Comparison of ENCODE assay signal across 8 mouse cellular contexts in genomic region chr15:79546410-79547288, GRCm38 (mm10). TPM values are rescaled to one million over a fixed set of nuclear protein-coding genes. Genes with fewer than 3 reads are reported as not detected.
DNase-seq lines count a peak whose midpoint lies in the region; ATAC-seq and TF ChIP-seq lines count a peak whose summit lies in the region.

Gene Ddx17 (minus strand): TSS chr15:79546741.

- TF ChIP-seq CTCF in cortical plate, adult 2 months (IDR thresholded peaks at IDR 0.05; ENCODE audit: extremely low read depth, insufficient read depth, low read length): no peak

- no peaks in the 10 kb centered on the region; the same call in 1 of the 2 replicates for H3K4me1 ChIP-seq in cortical plate, adult 2 months (ENCODE audit: control insufficient read depth, insufficient read depth, low read length)

- DNase-seq in gastrocnemius, postnatal 10 days: peak; percentile 98
- DNase-seq in induced T-regulatory cell, adult 2 months (ENCODE audit: low read depth): peak; percentile 98
- DNase-seq in left cerebral cortex, adult 9 months (ENCODE audit: low spot score in 2 of 2): peak; percentile 92 to 98
- peak; percentile 99 for DNase-seq in right cerebral cortex, postnatal 14 days
- DNase-seq in urinary bladder, postnatal 36 days (ENCODE audit: low spot score in 2 of 2): peak; percentile 99

- peak within 1 kb of the TSS; percentile 99 for H3K27ac ChIP-seq in cortical plate, adult 2 months (ENCODE audit: insufficient read depth, low read length)

- peak; percentile 93 for TF ChIP-seq POLR2A in cortical plate, adult 2 months (IDR thresholded peaks at IDR 0.05; ENCODE audit: extremely low read depth, insufficient read depth, low read length)

- ATAC-seq in activated CD4-positive, CD25-positive, alpha-beta regulatory T cell, adult 4 months: peak; percentile 90
- ATAC-seq in megakaryocyte progenitor cell, adult 5-6 weeks (replicated peaks; ENCODE audit: poor library complexity): peak; percentile 95

- H3K4me3 ChIP-seq in cortical plate, adult 2 months (ENCODE audit: insufficient read depth, low read length): peak within 1 kb of the TSS; percentile 84

RNA-seq across cellular contexts. Expression of gene Ddx17, which starts in this region (rescaled TPM):
- polyA plus RNA-seq in activated CD4-positive, CD25-positive, alpha-beta regulatory T cell, adult 4 months (2017; shearing (Covaris generic)): 10 to 100 TPM; 28.3 to 33.9 TPM
- polyA plus RNA-seq in cortical plate, adult 2 months (2012; rRNA removed): 416 and 445 TPM in 2 replicates
- 100 to 1,000 TPM in 1 of 2 experiments, 10 to 100 TPM in 1; 94.8 to 163 TPM for total RNA-seq in gastrocnemius, postnatal 10 days (2021)
- total RNA-seq in megakaryocyte progenitor cell, adult 5-6 weeks (2015): 87.0 and 97.1 TPM in 2 replicates
- 129 and 165 TPM in 2 replicates for total RNA-seq in megakaryocyte progenitor cell, adult 5-6 weeks (2017)

Comparison
In these comparisons a context has a peak if more than half of its experiments do, and no peak if none do; other contexts are left out.
1. Peak in every context shown above with its lines: DNase-seq, ATAC-seq, H3K4me3 ChIP-seq and H3K27ac ChIP-seq.
2. RNA of gene Ddx17 (polyA plus RNA-seq): 416 to 445 TPM in cortical plate, adult 2 months; 28.3 to 33.9 TPM in activated CD4-positive, CD25-positive, alpha-beta regulatory T cell, adult 4 months; every median in the first group is over 10 times any median in the second.